Mouse (Mus musculus) left cerebral cortex, postnatal 25 days (tissue): Measurements from ENCODE around the gene AI837181. TPM values are rescaled to one million over a fixed set of nuclear protein-coding genes. Genes with fewer than 3 reads are reported as not detected.
A peak's percentile ranks its signal among the peaks of the same experiment; 100 is the strongest.

Experiments used
- DNase-seq, 2 experiments: peaks; one replicate each; pipeline ENCODE4 v3.0.0; 2022; ENCODE audit warnings: low spot score in 2 of 2, mixed read lengths in 1 of 2
- intact Hi-C: fragments of 180-260 bp; cut with DNase I; formaldehyde crosslinking; loops from one replicate; pipeline ENCODE4 v1.15.1; 2025
- total RNA-seq, 2 experiments: library from RNA; stranded (reverse); gene quantifications; 2 replicates each; pipeline ENCODE4 v1.2.3; 2021

Gene AI837181
- total RNA-seq, 2 experiments from 2014 or later, result 70.2 to 73.3 TPM

GRCm38 (mm10) chr19:5461411-5461810 is 36.5 kb downstream of the AI837181 start:
- intact Hi-C loops, result no loop called here
- DNase-seq, result no peak

- no peak for DNase-seq
- intact Hi-C loops, result loop anchor here (2.0 kb wide), 1 partner anchor 106 kb away; the partner anchor contains the start of gene Ap5b1
These were observed 38.3 kb downstream of the AI837181 start for GRCm38 (mm10) chr19:5463212-5463611.

GRCm38 (mm10) chr19:5463791-5464562 is 39.0 kb downstream of the AI837181 start:
- peak in 1 of 2 experiments; percentile 57 for DNase-seq
- intact Hi-C loops, result loop anchor here (2.0 kb wide), 1 partner anchor 105 kb away; the partner anchor contains the start of gene Ap5b1

GRCm38 (mm10) chr19:5465037-5465436 is 40.1 kb downstream of the AI837181 start:
- intact Hi-C loops, result no loop called here
- DNase-seq, result no peak

GRCm38 (mm10) chr19:5466916-5467500 is 42.1 kb downstream of the AI837181 start:
- intact Hi-C loops, result no loop called here
- DNase-seq, result no peak

GRCm38 (mm10) chr19:5468374-5468773 is 43.4 kb downstream of the AI837181 start, which contains the start of gene Ctsw:
TSS of gene Ctsw (minus strand) at chr19:5468507.
- no peak for DNase-seq
- intact Hi-C loops, result no loop called here

- intact Hi-C loops, result no loop called here
- DNase-seq, result no peak
These were observed 46.9 kb downstream of the AI837181 start for GRCm38 (mm10) chr19:5471846-5472245.

GRCm38 (mm10) chr19:5472857-5473256 is 47.9 kb downstream of the AI837181 start:
- intact Hi-C loops, result no loop called here
- no peak for DNase-seq

GRCm38 (mm10) chr19:5473720-5474119 is 48.8 kb downstream of the AI837181 start, which contains the start of gene Efemp2:
TSS of gene Efemp2 (plus strand) at chr19:5473954.
- DNase-seq, result peak; percentile 63 to 65
- intact Hi-C loops, result loop anchor here (2.0 kb wide), 1 partner anchor 15 kb away; the partner anchor contains the start of gene Mus81

GRCm38 (mm10) chr19:5474281-5475068 is 49.5 kb downstream of the AI837181 start:
- no peak for DNase-seq
- intact Hi-C loops, result loop anchor here (2.0 kb wide), 1 partner anchor 14 kb away; the partner anchor contains the start of gene Mus81

GRCm38 (mm10) chr19:5475069-5475714 is 50.2 kb downstream of the AI837181 start:
- DNase-seq, result no peak
- intact Hi-C loops, result loop anchor here (2.0 kb wide), 1 partner anchor 14 kb away; the partner anchor contains the start of gene Mus81

Other genes starting within 250 kb of the AI837181 start
- gene Pacs1, start 152.0 kb upstream of the AI837181 start, total RNA-seq, result 10 to 100 TPM; 60.3 to 62.2 TPM
- gene Sf3b2, start 129.7 kb upstream of the AI837181 start, total RNA-seq, result 100 to 1,000 TPM; 196 to 198 TPM
- 10 to 100 TPM; 84.3 to 92.4 TPM for gene Gal3st3, start 126.8 kb upstream of the AI837181 start, total RNA-seq
- gene Catsper1, start 89.4 kb upstream of the AI837181 start, total RNA-seq, result not detected
- 10 to 100 TPM; 21.2 to 23.9 TPM for gene Cst6, start 75.6 kb upstream of the AI837181 start, total RNA-seq
- 10 to 100 TPM; 24.9 to 25.6 TPM for gene Eif1ad, start 58.4 kb upstream of the AI837181 start, total RNA-seq
- gene Banf1, start 58.0 kb upstream of the AI837181 start, total RNA-seq, result 10 to 100 TPM; 83.4 to 84.4 TPM
- gene Sart1, start 36.4 kb upstream of the AI837181 start, total RNA-seq, result 10 to 100 TPM; 87.9 to 92.8 TPM
- not detected for gene Tsga10ip, start 22.6 kb upstream of the AI837181 start, total RNA-seq
- 100 to 1,000 TPM; 197 to 233 TPM for gene Drap1, start 165 bp upstream of the AI837181 start, total RNA-seq
- not detected for gene Fosl1, start 22.4 kb downstream of the AI837181 start, total RNA-seq
- gene Ccdc85b, start 32.8 kb downstream of the AI837181 start, total RNA-seq, result 10 to 100 TPM; 26.4 to 27.9 TPM
- gene Fibp, start 35.5 kb downstream of the AI837181 start, total RNA-seq, result 10 to 100 TPM; 81.9 to 92.9 TPM
- under 1 TPM; 0.73 to 0.80 TPM for gene Ctsw, start 43.4 kb downstream of the AI837181 start, total RNA-seq
- 10 to 100 TPM; 15.2 to 16.4 TPM for gene Efemp2, start 48.8 kb downstream of the AI837181 start, total RNA-seq
- 10 to 100 TPM; 30.7 to 30.9 TPM for gene Mus81, start 63.3 kb downstream of the AI837181 start, total RNA-seq
- 1,000 to 10,000 TPM; 1,474 to 1,552 TPM for gene Cfl1, start 65.3 kb downstream of the AI837181 start, total RNA-seq
- gene 1700020D05Rik, start 78.6 kb downstream of the AI837181 start, total RNA-seq, result 1 to 10 TPM; 5.1 to 7.7 TPM
- 10 to 100 TPM; 80.4 to 81.0 TPM for gene Snx32, start 85.4 kb downstream of the AI837181 start, total RNA-seq
- gene Ovol1, start 135.5 kb downstream of the AI837181 start, total RNA-seq, result not detected
- 1 to 10 TPM; 5.2 to 6.4 TPM for gene Ap5b1, start 142.9 kb downstream of the AI837181 start, total RNA-seq
- 10 to 100 TPM; 68.0 to 82.1 TPM for gene Rnaseh2c, start 176.7 kb downstream of the AI837181 start, total RNA-seq
- gene Kat5, start 185.1 kb downstream of the AI837181 start, total RNA-seq, result 10 to 100 TPM; 83.9 to 93.4 TPM
- gene Rela, start 212.3 kb downstream of the AI837181 start, total RNA-seq, result 10 to 100 TPM; 20.5 to 20.6 TPM
- 10 to 100 TPM; 14.5 to 18.7 TPM for gene Sipa1, start 238.6 kb downstream of the AI837181 start, total RNA-seq